Mouse (Mus musculus): ENCODE results near the gene Cilp2. TPM values are rescaled to one million over a fixed set of nuclear protein-coding genes. Genes with fewer than 3 reads are reported as not detected.

Cilp2 gene
- not detected for polyA plus RNA-seq (2014; fragmentation: Illumina TruSeq; extraction: RNeasy Lipid Tissue Mini Kit (QIAGEN cat#74804); ENCODE audit: low read depth, low replicate concordance)

DNA sequence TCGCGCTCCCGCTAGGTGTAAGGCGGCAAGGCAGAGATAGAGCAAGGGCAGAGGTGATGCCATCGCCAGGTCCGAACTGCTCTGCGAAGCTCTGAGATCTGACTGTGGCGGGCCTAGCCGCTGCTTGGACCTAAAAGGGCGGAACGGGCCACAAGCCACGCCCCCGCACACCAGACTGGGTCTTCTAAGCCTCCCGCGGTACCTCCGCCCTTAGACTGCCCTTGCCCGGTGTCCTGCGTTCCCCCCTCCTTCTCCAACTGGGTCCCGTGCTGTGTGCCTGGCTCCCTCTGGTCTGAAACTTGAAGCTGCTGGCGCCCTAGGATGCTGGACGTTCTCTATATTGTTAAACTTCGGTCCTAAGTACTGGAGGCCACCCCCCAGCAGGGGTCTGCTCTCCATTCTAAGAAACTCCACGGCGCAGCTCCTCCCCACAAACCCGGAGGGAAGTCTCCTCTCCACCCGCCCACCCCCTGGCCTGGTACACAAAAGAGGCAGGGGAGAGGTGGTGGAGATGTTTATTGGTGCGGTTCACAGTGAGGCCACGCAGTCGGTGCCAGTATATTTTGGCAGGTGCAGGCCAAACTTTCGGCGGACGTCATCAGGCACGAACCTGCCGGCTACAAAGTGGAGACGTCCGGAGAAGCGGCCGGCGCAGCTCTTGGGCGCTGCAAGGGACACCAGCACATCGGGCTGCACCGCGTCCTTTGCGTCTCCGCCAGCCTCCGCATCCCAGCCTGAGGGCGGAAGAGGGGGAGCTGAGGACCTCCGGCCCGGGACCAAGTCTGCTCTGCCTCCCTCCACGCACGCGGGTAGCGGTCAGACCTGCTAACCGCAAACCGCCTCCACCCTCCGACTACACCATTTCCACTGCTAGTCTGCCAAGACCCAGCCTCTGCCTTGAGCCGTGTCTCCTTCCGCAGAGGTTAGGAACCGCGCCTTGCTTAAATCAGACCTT lies at the start of gene Cilp2:
Cilp2 (minus strand) TSS at position 399 of the 955 bp plus-strand sequence.

DNA sequence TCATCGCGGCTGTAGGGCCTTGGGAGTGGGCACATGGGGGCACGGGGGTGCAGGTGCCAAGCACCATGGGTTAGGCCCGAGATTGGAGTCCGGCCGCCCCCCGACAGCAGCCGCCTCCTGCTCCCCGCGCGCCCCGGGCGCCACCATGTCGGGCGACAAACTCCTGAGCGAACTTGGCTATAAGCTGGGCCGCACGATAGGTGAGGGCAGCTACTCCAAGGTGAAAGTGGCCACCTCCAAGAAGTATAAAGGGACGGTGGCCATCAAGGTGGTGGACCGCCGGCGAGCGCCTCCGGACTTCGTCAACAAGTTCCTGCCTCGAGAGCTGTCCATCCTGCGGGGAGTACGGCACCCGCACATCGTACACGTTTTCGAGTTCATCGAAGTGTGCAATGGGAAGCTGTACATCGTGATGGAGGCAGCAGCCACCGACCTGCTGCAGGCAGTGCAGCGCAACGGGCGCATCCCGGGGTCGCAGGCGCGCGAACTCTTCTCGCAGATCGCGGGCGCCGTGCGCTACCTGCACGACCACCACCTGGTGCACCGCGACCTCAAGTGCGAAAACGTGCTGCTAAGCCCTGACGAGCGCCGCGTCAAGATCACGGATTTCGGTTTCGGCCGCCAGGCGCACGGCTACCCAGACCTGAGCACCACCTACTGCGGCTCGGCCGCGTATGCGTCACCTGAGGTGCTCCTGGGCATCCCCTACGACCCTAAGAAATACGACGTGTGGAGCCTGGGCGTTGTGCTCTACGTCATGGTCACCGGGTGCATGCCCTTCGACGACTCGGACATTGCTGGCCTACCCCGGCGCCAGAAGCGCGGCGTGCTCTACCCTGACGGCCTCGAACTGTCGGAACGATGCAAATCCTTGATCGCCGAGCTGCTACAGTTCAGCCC lies 14.9 kb upstream of the Cilp2 start, which contains the start of the genes Tssk6, Ndufa13 and Yjefn3:
Tssk6 (plus strand) TSS at position 22 of the 900 bp plus-strand sequence.
Ndufa13 (minus strand) TSS at position 396 of the 900 bp plus-strand sequence.
Yjefn3 (minus strand) TSS at position 550 of the 900 bp plus-strand sequence.

GRCm38 (mm10) chr8:69832298-69832853 lies 55.1 kb downstream of the Cilp2 start, which contains the start of gene Pbx4:
TSS of gene Pbx4 (plus strand) at chr8:69832491.

Other genes with a start within 250 kb of the Cilp2 start
- 8.5 TPM for gene Zfp964, start 233.2 kb downstream of the Cilp2 start, polyA plus RNA-seq (2014; fragmentation: Illumina TruSeq; extraction: RNeasy Lipid Tissue Mini Kit (QIAGEN cat#74804); ENCODE audit: low read depth, low replicate concordance)
- 53.4 TPM for gene Zfp869, start 177.0 kb downstream of the Cilp2 start, polyA plus RNA-seq (2014; fragmentation: Illumina TruSeq; extraction: RNeasy Lipid Tissue Mini Kit (QIAGEN cat#74804); ENCODE audit: low read depth, low replicate concordance)
- 12.6 TPM for gene Zfp963, start 137.7 kb downstream of the Cilp2 start, polyA plus RNA-seq (2014; fragmentation: Illumina TruSeq; extraction: RNeasy Lipid Tissue Mini Kit (QIAGEN cat#74804); ENCODE audit: low read depth, low replicate concordance)
- gene Gm20422, start 112.8 kb downstream of the Cilp2 start, polyA plus RNA-seq (2014; fragmentation: Illumina TruSeq; extraction: RNeasy Lipid Tissue Mini Kit (QIAGEN cat#74804); ENCODE audit: low read depth, low replicate concordance) = not detected
- 1.6 TPM for gene Atp13a1, start 96.5 kb downstream of the Cilp2 start, polyA plus RNA-seq (2014; fragmentation: Illumina TruSeq; extraction: RNeasy Lipid Tissue Mini Kit (QIAGEN cat#74804); ENCODE audit: low read depth, low replicate concordance)
- 35.9 TPM for gene Zfp866, start 96.5 kb downstream of the Cilp2 start, polyA plus RNA-seq (2014; fragmentation: Illumina TruSeq; extraction: RNeasy Lipid Tissue Mini Kit (QIAGEN cat#74804); ENCODE audit: low read depth, low replicate concordance)
- gene Gmip, start 79.0 kb downstream of the Cilp2 start, polyA plus RNA-seq (2014; fragmentation: Illumina TruSeq; extraction: RNeasy Lipid Tissue Mini Kit (QIAGEN cat#74804); ENCODE audit: low read depth, low replicate concordance) = 1.5 TPM
- 2.6 TPM for gene Lpar2, start 65.3 kb downstream of the Cilp2 start, polyA plus RNA-seq (2014; fragmentation: Illumina TruSeq; extraction: RNeasy Lipid Tissue Mini Kit (QIAGEN cat#74804); ENCODE audit: low read depth, low replicate concordance)
- gene Pbx4, start 55.2 kb downstream of the Cilp2 start, polyA plus RNA-seq (2014; fragmentation: Illumina TruSeq; extraction: RNeasy Lipid Tissue Mini Kit (QIAGEN cat#74804); ENCODE audit: low read depth, low replicate concordance) = not detected
- gene Tssk6, start 14.5 kb upstream of the Cilp2 start, polyA plus RNA-seq (2014; fragmentation: Illumina TruSeq; extraction: RNeasy Lipid Tissue Mini Kit (QIAGEN cat#74804); ENCODE audit: low read depth, low replicate concordance) = not detected
- 1.2 TPM for gene Ndufa13, start 14.9 kb upstream of the Cilp2 start, polyA plus RNA-seq (2014; fragmentation: Illumina TruSeq; extraction: RNeasy Lipid Tissue Mini Kit (QIAGEN cat#74804); ENCODE audit: low read depth, low replicate concordance)
- gene Yjefn3, start 15.0 kb upstream of the Cilp2 start, polyA plus RNA-seq (2014; fragmentation: Illumina TruSeq; extraction: RNeasy Lipid Tissue Mini Kit (QIAGEN cat#74804); ENCODE audit: low read depth, low replicate concordance) = not detected
- 5.7 TPM for gene Gatad2a, start 108.7 kb upstream of the Cilp2 start, polyA plus RNA-seq (2014; fragmentation: Illumina TruSeq; extraction: RNeasy Lipid Tissue Mini Kit (QIAGEN cat#74804); ENCODE audit: low read depth, low replicate concordance)
- 7.8 TPM for gene Mau2, start 155.0 kb upstream of the Cilp2 start, polyA plus RNA-seq (2014; fragmentation: Illumina TruSeq; extraction: RNeasy Lipid Tissue Mini Kit (QIAGEN cat#74804); ENCODE audit: low read depth, low replicate concordance)
- gene Sugp1, start 155.1 kb upstream of the Cilp2 start, polyA plus RNA-seq (2014; fragmentation: Illumina TruSeq; extraction: RNeasy Lipid Tissue Mini Kit (QIAGEN cat#74804); ENCODE audit: low read depth, low replicate concordance) = 4.8 TPM
- 2.3 TPM for gene Tm6sf2, start 185.2 kb upstream of the Cilp2 start, polyA plus RNA-seq (2014; fragmentation: Illumina TruSeq; extraction: RNeasy Lipid Tissue Mini Kit (QIAGEN cat#74804); ENCODE audit: low read depth, low replicate concordance)
- not detected for gene Hapln4, start 195.8 kb upstream of the Cilp2 start, polyA plus RNA-seq (2014; fragmentation: Illumina TruSeq; extraction: RNeasy Lipid Tissue Mini Kit (QIAGEN cat#74804); ENCODE audit: low read depth, low replicate concordance)
- not detected for gene Ncan, start 233.2 kb upstream of the Cilp2 start, polyA plus RNA-seq (2014; fragmentation: Illumina TruSeq; extraction: RNeasy Lipid Tissue Mini Kit (QIAGEN cat#74804); ENCODE audit: low read depth, low replicate concordance)
- 1.2 TPM for gene Nr2c2ap, start 243.6 kb upstream of the Cilp2 start, polyA plus RNA-seq (2014; fragmentation: Illumina TruSeq; extraction: RNeasy Lipid Tissue Mini Kit (QIAGEN cat#74804); ENCODE audit: low read depth, low replicate concordance)

Measured in kidney, adult 10 weeks (tissue).